Mouse (Mus musculus): Measurements from ENCODE around the gene Usp17le.
"Not testable (repeated sequence)": the region's sequence is repeated elsewhere in the genome, so short reads cannot be mapped to it uniquely, and the experiment has no call there.

The Usp17le gene

GRCm38 (mm10) chr7:104777370-104777769, at the start of gene Usp17le:
Gene Usp17le (minus strand): TSS chr7:104777470.
- not testable (repeated sequence) for DNase-seq (ENCODE audit: low read depth, low spot score)

- not testable (repeated sequence) for DNase-seq (ENCODE audit: low read depth, low spot score)
Measured at GRCm38 (mm10) chr7:104810335-104810734, 33.1 kb upstream of the Usp17le start.

- no peak for DNase-seq (ENCODE audit: low read depth, low spot score)
Measured at GRCm38 (mm10) chr7:104790796-104791195, 13.5 kb upstream of the Usp17le start.
